Mouse (Mus musculus) liver, embryonic 14.5 days (tissue): ENCODE results near the gene Tor1aip2. TPM values are rescaled to one million over a fixed set of nuclear protein-coding genes. Genes with fewer than 3 reads are reported as not detected.

Source experiments
- ATAC-seq: fragments of 200-750 bp; cut with Nextera tagmentation; 2 replicates; pipeline ENCODE4 v1.8.0; 2017; ENCODE audit warnings: moderate number of reproducible peaks, mild to moderate bottlenecking, moderate library complexity; ENCODE audit not compliant: insufficient read depth
- DNase-seq, 3 experiments: peaks; one replicate each; pipeline ENCODE4 v3.0.0-alpha.2; 2012 to 2013; ENCODE audit warnings: low read depth in 3 of 3, low spot score in 3 of 3
- H3K27ac ChIP-seq: fragments of 300-500 bp; sonication (generic); 2 replicates; pipeline ENCODE4 v1.5.1; 2014; ENCODE audit warnings: moderate library complexity, mild to moderate bottlenecking, control low read depth, inconsistent platforms
- H3K27me3 ChIP-seq: fragments of 300-500 bp; sonication (generic); 2 replicates; pipeline ENCODE4 v1.6.1; 2014; ENCODE audit warnings: mild to moderate bottlenecking, low read length, moderate library complexity; ENCODE audit not compliant: control insufficient read depth, insufficient read depth
- H3K36me3 ChIP-seq: fragments of 300-500 bp; sonication (generic); replicated peaks from 2 replicates; pipeline ENCODE4 v1.6.1; 2014; ENCODE audit warnings: low read depth; ENCODE audit not compliant: control insufficient read depth, insufficient read depth
- H3K4me1 ChIP-seq, 2 experiments: fragments of 200-500 bp in 1 of 2; fragments of 300-500 bp in 1 of 2; sonication (generic) in 1 of 2; replicated peaks; 2 replicates each; pipeline ENCODE4 v1.6.1; 2012 to 2014; ENCODE audit warnings: antibody characterized with exemption in 1 of 2, inconsistent platforms in 1 of 2, low read length in 1 of 2; ENCODE audit not compliant: control insufficient read depth in 2 of 2, insufficient read depth in 2 of 2
- H3K4me2 ChIP-seq: fragments of 300-500 bp; sonication (generic); 2 replicates; pipeline ENCODE4 v1.6.1; 2014; ENCODE audit warnings: low read depth, mild to moderate bottlenecking, control low read depth, moderate library complexity
- H3K4me3 ChIP-seq, 2 experiments: fragments of 200-500 bp in 1 of 2; fragments of 300-500 bp in 1 of 2; sonication (generic) in 1 of 2; 2 replicates each; pipeline ENCODE4 v1.5.1; 2012 to 2014; ENCODE audit warnings: low read depth in 2 of 2, low read length in 2 of 2, mild to moderate bottlenecking in 2 of 2, control low read depth in 1 of 2, inconsistent platforms in 1 of 2, moderate library complexity in 1 of 2; ENCODE audit not compliant: insufficient read depth in 1 of 2
- H3K9ac ChIP-seq: fragments of 300-500 bp; sonication (generic); replicated peaks from 2 replicates; pipeline ENCODE4 v1.6.1; 2014; ENCODE audit warnings: mild to moderate bottlenecking, control low read depth, moderate library complexity
- H3K9me3 ChIP-seq: fragments of 300-500 bp; sonication (generic); 2 replicates; pipeline ENCODE4 v1.6.1; 2016; ENCODE audit warnings: low read length, mixed read lengths; ENCODE audit not compliant: control insufficient read depth
- CTCF ChIP-seq: IDR thresholded peaks from 2 replicates; pipeline ENCODE4 v1.5.1; 2016; ENCODE audit warnings: antibody characterized with exemption, low read depth, control low read depth
- EP300 ChIP-seq: IDR thresholded peaks from 2 replicates; pipeline ENCODE4 v1.6.1; 2016; ENCODE audit warnings: antibody characterized with exemption, low read depth
- WGBS: fragments of 180-500 bp; shearing (Covaris S2); extraction: QIAGEN DNeasy Blood & Tissue Kit; methylation state at CpG from one replicate; pipeline ENCODE4 v1.1.7; 2014; ENCODE audit not compliant: insufficient replicate concordance; 5-methylcytosine and 5-hydroxymethylcytosine counted together
- polyA plus RNA-seq, 2 experiments: library from polyadenylated mRNA; depleted of rRNA in 1 of 2; stranded (reverse) in 1 of 2; unstranded in 1 of 2; fragments of >200 nt; fragmentation: Nextera tagmentation in 1 of 2; extraction: Ambion mirVana in 1 of 2; gene quantifications; 2 replicates each; pipeline versions ENCODE4 v1.2.1 to v1.2.3; 2012 to 2014

Tor1aip2 gene
- polyA plus RNA-seq, 2 experiments: 34.6 to 40.2 TPM

GRCm38 (mm10) chr1:156046688-156047087 is 11.5 kb downstream of the Tor1aip2 start:
- Histone ChIP-seq H3K36me3 (peaks cover 71% of the 10 kb centered on the region), H3K27ac (no peak overlapping the region), H3K4me3 (no peak overlapping the region), H3K27me3 (no peaks in the 10 kb centered on the region), H3K9ac (no peak overlapping the region), H3K4me1 (peaks cover 9 to 16% of the 10 kb centered on the region in 2 experiments), H3K9me3 (no peaks in the 10 kb centered on the region), H3K4me2 (no peak overlapping the region)
- DNase-seq (no peak), ATAC-seq (no peak)
- TF ChIP-seq EP300 (no peak), CTCF (no peak)
- WGBS: 89% methylated on average over 3 of the region's 3 CpGs

DNA sequence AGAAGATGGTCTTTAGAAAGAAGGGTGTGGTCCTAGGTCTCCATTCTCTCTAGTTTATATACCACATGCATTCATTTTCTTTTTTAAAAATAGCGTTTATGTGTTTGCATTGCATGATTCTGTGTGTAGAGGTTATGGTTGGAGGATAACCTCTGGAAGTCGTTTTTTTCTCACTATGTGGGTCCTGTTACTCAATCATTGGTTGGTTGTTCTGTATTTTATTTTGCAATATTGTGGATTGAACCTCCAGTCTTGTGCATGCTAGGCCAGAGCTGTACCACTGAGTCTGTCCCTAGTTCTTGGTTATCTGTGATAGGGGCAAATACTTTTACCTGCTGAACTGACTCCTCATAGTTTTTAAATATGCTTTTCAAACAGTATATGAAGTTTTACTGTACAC is 23.0 kb downstream of the Tor1aip2 start:
- H3K27me3 ChIP-seq: no peaks in the 10 kb centered on the region
- no peak overlapping the region for H3K27ac ChIP-seq
- peaks cover 57% of the 10 kb centered on the region for H3K36me3 ChIP-seq
- 71% methylated on average over 2 of the region's 2 CpGs for WGBS
- TF ChIP-seq CTCF (no peak), EP300 (no peak)
- H3K4me2 ChIP-seq: no peak overlapping the region
- H3K9me3 ChIP-seq: no peaks in the 10 kb centered on the region
- H3K4me3 ChIP-seq: no peak overlapping the region
- ATAC-seq (no peak), DNase-seq (no peak)
- no peak overlapping the region for H3K9ac ChIP-seq
- no peaks in the 10 kb centered on the region for H3K4me1 ChIP-seq

GRCm38 (mm10) chr1:156062193-156062592 is 27.0 kb downstream of the Tor1aip2 start:
- 87% methylated on average over 4 of the region's 4 CpGs for WGBS
- Histone ChIP-seq H3K4me2 (no peak overlapping the region), H3K4me3 (no peak overlapping the region), H3K9me3 (no peaks in the 10 kb centered on the region), H3K36me3 (peaks cover 64% of the 10 kb centered on the region), H3K9ac (no peak overlapping the region), H3K4me1 (no peaks in the 10 kb centered on the region), H3K27me3 (no peaks in the 10 kb centered on the region), H3K27ac (no peak overlapping the region)
- ATAC-seq (no peak), DNase-seq (no peak)
- TF ChIP-seq EP300 (no peak), CTCF (no peak)

- WGBS: 49% methylated on average over 3 of the region's 3 CpGs
- no peak for ATAC-seq
- Histone ChIP-seq H3K4me3 (no peak overlapping the region), H3K9ac (no peak overlapping the region), H3K4me1 (no peaks in the 10 kb centered on the region), H3K9me3 (no peaks in the 10 kb centered on the region), H3K27me3 (no peaks in the 10 kb centered on the region), H3K27ac (no peak overlapping the region), H3K36me3 (peaks cover 54% of the 10 kb centered on the region), H3K4me2 (no peak overlapping the region)
- DNase-seq: no peak
- no peak for TF ChIP-seq EP300
- TF ChIP-seq CTCF: no peak
Observed at GRCm38 (mm10) chr1:156066133-156066532, 30.9 kb downstream of the Tor1aip2 start.

DNA sequence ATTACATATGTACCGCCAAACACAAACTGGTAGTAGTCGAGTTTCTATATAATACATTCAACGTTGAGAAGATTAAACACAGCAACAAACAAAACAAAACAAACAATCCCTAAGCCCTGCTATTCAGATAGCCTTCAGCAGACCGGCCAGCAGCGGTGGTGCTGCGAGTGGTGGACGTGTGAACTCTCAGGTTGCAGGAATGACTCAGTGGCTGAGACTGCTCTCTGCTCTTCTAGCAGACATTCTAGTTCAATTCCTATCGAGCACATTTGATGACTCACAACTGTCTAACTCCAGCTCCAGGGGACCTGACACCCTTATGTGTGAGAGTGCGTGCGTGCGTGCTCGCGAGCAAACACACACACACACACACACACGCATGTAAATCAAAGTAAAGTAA is 34.9 kb downstream of the Tor1aip2 start:
- no peak overlapping the region for H3K4me3 ChIP-seq
- H3K27me3 ChIP-seq: no peaks in the 10 kb centered on the region
- no peak for TF ChIP-seq EP300
- TF ChIP-seq CTCF: no peak
- peaks cover 20% of the 10 kb centered on the region for H3K36me3 ChIP-seq
- H3K4me1 ChIP-seq: peaks cover 0 to 5% of the 10 kb centered on the region in 2 experiments; a peak in 1 of 4 replicates
- H3K4me2 ChIP-seq: no peak overlapping the region
- 73% methylated on average over 14 of the region's 14 CpGs for WGBS
- H3K9me3 ChIP-seq: no peaks in the 10 kb centered on the region
- H3K27ac ChIP-seq: no peak overlapping the region
- DNase-seq: no peak
- H3K9ac ChIP-seq: no peak overlapping the region
- no peak for ATAC-seq
